Mouse (Mus musculus) lung, postnatal 36 days (tissue): Measurements from ENCODE around the gene Rapgef4.
"Not testable (repeated sequence)": the region's sequence is repeated elsewhere in the genome, so short reads cannot be mapped to it uniquely, and the experiment has no call there.

ENCODE experiments used
- DNase-seq: peaks from one replicate; pipeline ENCODE4 v3.0.0; 2022; ENCODE audit warnings: mixed read lengths

Gene Rapgef4

DNA sequence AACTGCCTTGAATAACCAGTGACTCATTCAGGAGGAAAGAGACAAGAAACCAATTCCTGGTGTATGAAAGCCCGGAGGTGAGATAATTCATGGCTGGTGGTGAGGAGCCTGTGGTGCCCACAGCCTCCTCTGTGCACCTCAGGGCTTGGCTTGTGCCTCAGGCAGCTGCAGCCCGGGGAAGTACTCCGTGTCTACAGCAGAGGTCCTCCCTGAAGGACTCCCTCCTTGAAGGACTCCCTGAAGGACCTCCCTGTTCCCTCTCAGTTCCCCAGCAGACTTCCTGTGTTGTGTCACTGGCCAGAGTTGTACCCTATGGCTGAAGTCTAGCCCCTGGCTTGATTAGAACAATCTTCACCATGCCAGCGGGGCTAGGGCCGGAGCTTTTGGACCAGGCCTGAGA is 50.7 kb downstream of the Rapgef4 start:
- no peak for DNase-seq

DNA sequence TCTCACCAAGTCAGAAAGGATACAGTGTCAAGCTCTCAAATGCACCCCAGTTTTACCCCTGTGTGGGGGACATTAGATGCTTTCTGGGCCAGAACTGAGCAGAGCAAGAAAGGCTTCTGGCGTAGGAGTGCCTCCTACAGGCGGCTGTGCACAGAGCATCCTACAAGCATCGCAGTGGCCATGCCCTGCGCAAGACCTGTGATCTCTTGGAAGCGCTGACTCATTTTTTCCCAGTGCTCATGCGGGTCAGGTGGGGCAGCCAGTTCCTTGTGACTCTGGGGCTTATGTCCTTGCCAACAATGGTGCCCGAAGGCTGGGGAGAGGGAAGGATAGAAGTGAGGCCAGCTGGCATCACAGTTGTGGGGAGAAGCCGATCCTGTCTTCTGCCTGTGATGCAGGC is 54.6 kb downstream of the Rapgef4 start:
- DNase-seq, result peak; percentile 54

DNA sequence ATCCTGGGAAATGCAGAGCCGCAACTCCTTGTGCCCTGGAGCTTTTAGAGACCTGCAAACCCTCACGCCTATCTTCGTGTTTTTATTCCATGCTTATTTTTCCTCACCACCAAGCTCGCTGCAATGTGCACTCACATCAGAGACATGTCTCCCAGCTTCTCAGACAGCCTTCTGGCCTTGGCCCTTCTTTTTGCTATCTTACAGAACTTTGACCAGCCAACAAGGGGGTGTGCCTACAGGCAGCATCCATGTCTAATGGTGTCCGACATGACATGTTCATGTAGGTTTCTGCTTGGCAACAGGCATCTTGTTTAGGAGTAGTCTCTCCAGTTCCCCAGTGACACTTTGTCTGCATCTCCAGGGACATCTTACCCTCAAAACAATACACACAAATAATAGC is 56.3 kb downstream of the Rapgef4 start:
- no peak for DNase-seq

DNA sequence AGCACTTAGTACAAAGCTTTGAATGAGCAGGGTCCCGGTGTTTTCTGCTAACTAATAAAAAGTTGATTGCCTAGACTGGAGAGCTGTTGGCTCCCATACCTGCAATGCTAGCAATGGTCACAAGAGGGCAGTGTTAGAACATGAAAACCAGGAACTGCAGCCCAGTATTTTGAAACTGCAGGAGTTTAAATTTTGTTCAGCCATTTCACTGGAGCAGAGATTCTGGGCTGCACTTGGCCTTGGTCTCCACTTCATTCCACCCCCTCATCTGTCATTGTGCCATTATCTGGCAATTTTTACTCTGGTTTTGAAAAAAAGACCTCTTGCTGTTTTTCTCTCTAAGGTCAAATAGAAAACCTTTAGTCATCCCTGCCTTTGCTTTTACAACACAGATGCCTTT is 57.2 kb downstream of the Rapgef4 start:
- peak; percentile 91 for DNase-seq

GRCm38 (mm10) chr2:72038651-72039251 is 57.7 kb downstream of the Rapgef4 start:
- peak; percentile 29 for DNase-seq

DNA sequence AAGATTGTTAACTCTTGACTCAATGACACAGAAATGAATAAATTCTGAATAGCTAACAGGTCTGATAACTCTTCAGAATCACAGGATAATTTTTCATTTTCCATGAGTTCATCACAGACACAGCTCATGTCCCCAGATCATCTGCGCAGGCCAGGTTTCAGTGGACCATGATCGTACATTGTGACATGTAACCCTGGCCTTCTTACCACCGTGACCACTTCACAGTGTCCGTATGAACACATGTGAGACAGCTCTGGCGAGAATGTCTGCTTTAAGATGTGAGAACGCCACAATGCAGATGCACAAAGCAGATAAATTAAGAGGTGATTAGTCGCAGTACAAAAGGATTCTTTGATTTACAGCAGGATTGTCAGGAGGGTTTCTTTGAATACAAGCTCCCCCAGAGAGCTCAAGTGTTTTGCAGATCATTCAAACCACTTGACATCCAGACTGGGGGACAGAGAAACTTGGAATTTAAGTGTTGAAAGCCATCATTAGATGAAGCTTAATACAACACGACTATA is 58.5 kb downstream of the Rapgef4 start:
- DNase-seq, result no peak

GRCm38 (mm10) chr2:72041087-72041486 is 60.0 kb downstream of the Rapgef4 start:
- no peak for DNase-seq

DNA sequence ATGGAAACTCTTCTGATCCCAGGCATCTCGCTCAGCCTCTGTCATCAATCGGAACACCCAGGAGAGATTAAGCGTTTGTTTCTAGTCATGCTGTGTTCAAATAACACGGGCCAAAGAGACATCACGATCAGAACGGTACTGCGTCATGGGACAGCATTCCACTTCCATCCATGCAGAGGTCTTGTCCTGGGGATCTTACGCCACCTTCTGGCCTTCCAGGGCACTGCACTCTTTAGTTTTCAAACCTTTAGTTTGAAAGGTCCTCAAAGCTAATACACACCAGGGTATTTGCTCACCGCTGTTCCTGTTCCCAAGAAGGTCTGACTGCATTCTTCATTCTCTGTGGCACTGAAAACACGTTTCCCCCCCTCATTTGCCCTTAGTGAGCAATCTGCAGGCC is 61.1 kb downstream of the Rapgef4 start:
- no peak for DNase-seq

- peak; percentile 45 for DNase-seq
These were observed 63.2 kb downstream of the Rapgef4 start for GRCm38 (mm10) chr2:72044191-72044590.

DNA sequence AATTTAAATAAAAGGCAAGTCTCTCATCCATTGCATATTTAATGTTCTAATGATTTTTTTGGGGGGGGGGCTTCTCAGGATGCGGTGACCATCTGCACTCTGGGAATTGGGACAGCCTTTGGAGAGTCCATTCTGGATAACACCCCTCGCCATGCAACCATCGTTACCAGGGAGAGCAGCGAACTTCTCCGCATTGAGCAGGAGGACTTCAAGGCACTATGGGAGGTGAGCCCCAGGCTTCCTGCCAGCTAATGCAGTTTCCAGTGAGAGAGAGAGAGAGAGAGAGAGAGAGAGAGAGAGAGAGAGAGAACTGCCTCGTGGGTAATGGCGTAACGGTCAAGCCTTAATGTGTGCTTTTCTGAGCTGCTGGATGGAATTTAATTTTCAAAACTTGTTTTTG is 64.0 kb downstream of the Rapgef4 start:
- DNase-seq, result no peak

DNA sequence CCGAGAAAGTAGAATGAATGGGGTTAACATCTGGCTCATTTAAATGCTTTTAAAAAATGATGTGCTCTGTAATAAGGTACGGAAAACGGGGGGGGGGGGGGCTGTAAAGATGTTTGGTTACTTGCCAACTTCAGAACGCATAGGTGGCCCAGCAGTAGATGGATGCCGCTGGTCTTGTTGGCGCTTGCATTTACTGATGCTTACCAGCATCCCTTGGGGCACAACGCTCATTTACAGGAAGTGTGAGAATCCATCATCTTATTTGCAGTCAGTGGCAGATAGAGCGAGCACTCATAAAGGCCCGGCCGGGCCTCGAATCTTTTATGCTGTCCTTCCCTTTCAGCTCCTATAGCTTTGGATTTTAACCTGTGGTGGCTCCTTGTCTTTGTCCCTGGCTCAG is 64.6 kb downstream of the Rapgef4 start:
- no peak for DNase-seq

DNA sequence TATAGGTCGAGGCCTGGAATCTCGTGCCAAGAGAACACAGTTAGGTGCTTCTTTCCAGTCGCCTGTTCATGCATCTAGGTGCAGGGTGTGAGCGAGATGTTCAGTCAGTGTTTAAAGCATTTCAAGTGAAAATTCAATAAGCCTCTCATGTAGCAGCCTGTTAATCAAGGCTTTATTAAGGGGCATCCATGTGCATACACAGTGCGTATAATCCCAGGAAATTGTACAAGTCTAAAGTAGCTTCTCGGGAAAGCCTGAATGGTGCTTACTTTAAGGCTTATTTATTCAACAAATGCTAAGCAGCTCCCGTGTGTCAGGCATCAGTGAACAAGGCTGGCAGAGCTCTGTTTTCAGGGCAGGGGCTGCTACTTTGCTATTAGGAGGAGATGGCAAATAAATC is 69.4 kb downstream of the Rapgef4 start:
- no peak for DNase-seq

DNA sequence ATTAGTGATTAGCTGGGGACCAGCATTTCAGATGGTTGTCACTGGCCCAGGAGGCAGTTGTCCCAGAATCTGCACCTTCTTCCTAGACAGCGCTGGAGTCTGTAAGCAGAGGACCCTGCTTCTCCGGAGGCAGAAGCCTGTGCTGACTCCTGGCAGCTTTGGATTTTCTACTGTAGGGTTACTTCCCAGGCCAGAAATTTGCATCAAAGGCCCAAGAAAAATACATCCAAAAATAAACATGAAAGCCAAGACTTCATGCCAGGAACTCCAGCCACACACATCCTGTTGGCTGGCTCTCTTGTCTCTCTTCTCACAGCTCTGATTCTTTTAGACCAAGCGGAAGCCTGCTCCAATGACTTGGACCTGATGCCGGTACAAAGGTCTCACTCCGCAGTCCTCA is 73.2 kb downstream of the Rapgef4 start:
- peak; percentile 62 for DNase-seq

DNA sequence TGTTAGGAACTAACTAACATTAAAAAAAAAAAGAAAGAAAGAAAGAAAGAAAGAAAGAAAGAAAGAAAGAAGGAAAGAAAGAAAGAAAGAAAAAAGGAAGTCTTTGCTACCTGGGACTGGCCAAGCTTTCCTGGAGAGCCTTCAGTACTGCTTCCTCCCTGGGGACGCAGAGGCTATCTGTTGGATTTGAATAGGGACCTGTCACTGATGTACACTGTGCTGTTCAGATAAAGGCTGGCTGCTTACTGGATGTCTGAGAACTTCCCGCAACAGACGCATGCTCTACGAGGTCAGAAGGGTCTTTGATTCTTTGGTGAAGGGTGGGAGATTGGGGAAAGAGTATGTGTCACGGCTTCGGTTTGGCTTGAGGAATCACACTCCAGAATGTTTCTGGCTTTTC is 73.7 kb downstream of the Rapgef4 start:
- peak; percentile 16 for DNase-seq

DNA sequence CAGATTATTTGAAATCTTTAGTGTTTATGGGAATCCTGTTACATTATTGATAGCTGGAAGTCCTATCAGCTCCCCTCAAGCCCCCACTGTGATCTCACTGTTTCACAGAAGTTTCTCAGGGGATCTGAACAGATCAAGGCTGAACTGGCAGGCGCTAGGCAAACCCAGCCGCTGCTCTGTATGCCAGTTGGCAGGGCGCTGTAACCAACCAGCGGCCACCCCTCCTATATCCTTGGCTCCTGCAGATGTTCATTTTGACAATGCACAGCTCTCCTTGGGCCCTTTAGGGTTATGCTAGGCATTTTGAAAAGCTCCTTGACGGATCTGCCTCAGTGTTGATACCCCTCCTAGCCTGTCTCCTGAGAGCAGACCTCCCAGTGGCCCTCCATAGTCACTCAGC is 74.4 kb downstream of the Rapgef4 start:
- peak; percentile 13 for DNase-seq

DNA sequence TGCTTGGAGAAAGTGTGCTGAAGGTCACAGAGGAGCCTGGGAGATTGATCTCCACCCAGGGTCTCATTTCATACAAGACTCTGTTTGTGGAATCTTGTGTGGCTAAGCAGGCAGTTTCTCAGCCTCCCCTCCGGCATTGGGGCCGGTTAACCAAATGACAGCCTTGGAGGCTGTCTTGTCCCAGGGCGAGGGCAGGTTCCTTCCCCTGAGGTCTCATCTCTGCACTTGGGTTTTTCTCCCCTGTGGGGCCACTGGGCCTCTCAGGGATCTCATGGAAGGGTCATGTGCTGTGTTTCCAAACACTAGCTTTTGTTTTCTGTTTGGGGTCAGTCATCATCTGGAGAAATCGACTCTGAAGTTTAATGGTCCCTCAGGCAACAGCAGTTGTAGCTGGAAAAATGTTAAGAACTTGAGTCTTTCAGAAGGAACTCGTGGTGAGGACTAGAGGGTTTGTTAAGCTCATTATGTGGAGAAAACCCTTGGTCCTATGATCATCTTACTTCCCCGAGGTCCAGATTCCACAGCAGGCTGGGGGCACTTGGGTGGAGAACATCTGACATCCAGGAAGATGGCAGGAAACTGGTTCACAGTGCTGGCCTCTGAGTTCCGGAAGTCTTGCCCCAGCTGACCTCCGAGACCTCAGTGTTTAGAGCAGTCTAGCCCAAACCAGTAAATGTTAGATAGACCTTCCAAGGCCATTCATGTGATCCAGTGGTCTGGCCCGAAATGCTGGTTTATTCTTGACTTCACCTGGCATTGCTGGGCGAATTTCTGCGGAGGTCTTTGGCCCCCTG is 75.2 kb downstream of the Rapgef4 start:
- DNase-seq, result peak; percentile 58

- DNase-seq, result no peak
These were observed 81.9 kb downstream of the Rapgef4 start for GRCm38 (mm10) chr2:72062931-72063330.

DNA sequence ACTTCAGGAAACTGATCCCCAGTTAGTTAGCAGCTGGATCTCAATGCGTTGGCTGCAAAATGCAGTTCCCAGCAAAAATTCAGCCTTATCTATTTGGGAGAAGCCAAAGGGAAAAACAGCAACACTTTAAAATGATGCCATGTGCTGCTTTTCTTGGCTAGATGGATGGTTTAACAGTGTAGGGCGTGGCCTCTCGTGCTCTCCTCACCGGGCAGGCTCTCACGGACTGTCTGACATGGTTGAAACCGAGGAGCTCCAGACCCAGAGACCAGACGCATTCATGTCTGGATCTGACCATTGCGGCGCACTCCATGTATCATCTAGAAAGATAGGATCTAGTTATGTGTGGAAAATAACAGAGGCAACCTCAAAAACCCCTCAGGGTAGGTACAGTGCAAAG is 87.5 kb downstream of the Rapgef4 start:
- no peak for DNase-seq

- DNase-seq, result peak; percentile 80
These were observed 89.0 kb downstream of the Rapgef4 start for GRCm38 (mm10) chr2:72070086-72070485.

- DNase-seq, result not testable (repeated sequence)
These were observed 92.1 kb downstream of the Rapgef4 start for GRCm38 (mm10) chr2:72073121-72073520.

GRCm38 (mm10) chr2:72074999-72075561 is 94.0 kb downstream of the Rapgef4 start:
- no peak for DNase-seq

DNA sequence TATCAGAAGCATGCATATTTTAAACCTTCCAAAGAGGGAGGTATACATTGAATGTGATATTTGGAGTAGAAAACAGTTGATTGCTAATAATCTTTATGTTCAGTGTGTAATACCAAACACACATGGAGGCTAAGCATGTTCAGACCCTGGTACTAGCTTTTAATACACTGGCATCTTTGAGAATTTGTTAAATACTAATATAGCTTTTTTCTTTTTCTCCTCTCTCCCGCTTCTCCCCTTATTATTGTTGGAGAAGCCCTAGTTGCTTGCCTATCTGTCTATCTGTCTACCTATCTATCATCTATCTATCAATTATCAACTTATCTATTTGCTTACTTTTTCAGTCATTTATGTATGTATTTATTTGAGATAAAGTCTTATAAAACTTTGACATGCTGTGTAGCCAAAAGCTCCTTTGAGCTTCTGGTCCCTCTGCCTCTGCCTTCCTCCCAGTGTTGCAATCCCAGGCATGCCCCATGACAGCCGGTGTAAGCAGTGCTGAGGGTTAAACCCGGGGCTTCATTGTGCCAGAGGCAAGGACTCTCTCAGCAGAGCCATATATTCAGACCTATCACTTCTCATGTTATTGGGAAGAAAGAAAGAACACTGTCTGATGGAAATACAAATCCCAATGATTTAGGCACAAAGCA is 96.6 kb downstream of the Rapgef4 start:
- no peak for DNase-seq

DNA sequence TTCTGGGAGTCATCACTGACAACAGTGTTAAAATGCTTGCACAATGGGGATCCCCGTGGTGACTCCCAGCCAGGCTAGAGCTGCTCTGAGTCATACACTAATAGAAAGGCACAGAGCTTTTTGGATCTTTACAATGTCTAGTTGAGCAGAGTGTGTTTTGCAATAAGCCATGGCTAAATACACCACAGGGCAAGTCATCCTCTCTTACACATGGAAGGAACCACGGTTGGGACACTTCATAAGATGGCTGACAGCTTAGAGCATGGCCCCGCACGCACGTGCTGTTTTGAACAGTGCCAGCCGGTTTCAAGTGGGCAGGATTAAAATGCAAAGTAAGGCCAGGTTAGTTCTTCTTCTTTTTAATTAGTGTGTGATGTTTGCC is 97.1 kb downstream of the Rapgef4 start:
- no peak for DNase-seq

DNA sequence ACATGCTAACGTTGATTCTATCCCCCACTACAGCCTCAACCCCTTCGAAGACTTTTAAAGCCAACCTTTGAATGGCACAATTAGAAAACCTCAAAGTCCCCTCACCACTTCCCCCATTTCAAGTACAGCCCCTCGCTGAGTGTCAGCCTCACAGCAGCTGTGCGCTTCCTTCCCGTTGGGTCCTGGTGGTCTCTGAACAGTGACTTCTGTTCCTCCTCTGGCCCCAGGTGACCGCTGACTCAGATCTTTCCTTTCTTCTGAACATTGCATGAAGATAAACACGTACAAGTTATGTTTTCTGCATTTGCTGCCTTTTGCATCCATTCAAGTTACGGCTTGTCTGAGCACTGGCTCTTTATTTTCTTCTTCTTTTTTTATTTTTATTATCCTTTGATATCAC is 98.1 kb downstream of the Rapgef4 start:
- DNase-seq, result no peak
